In genomic region chr15:36939608-36940007, GRCm38 (mm10) we compare ENCODE assay signal across 11 mouse cellular contexts.
DNase-seq lines count a peak whose midpoint lies in the region; ATAC-seq lines count a peak whose summit lies in the region.
"Had no signal": no experiment of that assay in that cellular context is flagged by ENCODE, and none has a peak within 500 bp of the region (broad histone marks: within the 10 kb centered on the region; RNA-seq: fewer than 3 reads in every experiment).

No protein-coding gene starts in this region.

- H3K4me1 ChIP-seq in hindbrain, embryonic 12.5 days, result peaks cover 26% of the 10 kb centered on the region
- H3K4me1 ChIP-seq in hindbrain, embryonic 10.5 days (replicated peaks), result peaks cover 33% of the 10 kb centered on the region
- H3K4me1 ChIP-seq in forebrain, embryonic 13.5 days, result peaks cover 49% of the 10 kb centered on the region
- H3K4me1 ChIP-seq in forebrain, embryonic 16.5 days (replicated peaks; ENCODE audit: control insufficient read depth, insufficient read depth, low read length), result peaks cover 36% of the 10 kb centered on the region
- peaks cover 41% of the 10 kb centered on the region for H3K4me1 ChIP-seq in midbrain, embryonic 13.5 days (replicated peaks)
- peaks cover 13% of the 10 kb centered on the region; the same call in 1 of the 2 replicates for H3K4me1 ChIP-seq in intestine, embryonic 16.5 days (ENCODE audit: control insufficient read depth, insufficient read depth, low read length)

- H3K27me3 ChIP-seq in hindbrain, embryonic 12.5 days, result no peaks in the 10 kb centered on the region
- H3K27me3 ChIP-seq in hindbrain, embryonic 10.5 days (ENCODE audit: insufficient read depth, poor library complexity, severe bottlenecking), result no peaks in the 10 kb centered on the region
- H3K27me3 ChIP-seq in forebrain, embryonic 13.5 days, result no peaks in the 10 kb centered on the region
- no peaks in the 10 kb centered on the region for H3K27me3 ChIP-seq in forebrain, embryonic 16.5 days (replicated peaks; ENCODE audit: control insufficient read depth, insufficient read depth, low read length)
- 0 out of 2 replicates have a peak, but pooled peaks cover 3% of the 10 kb centered on the region for H3K27me3 ChIP-seq in midbrain, embryonic 13.5 days
- H3K27me3 ChIP-seq in intestine, embryonic 16.5 days (replicated peaks; ENCODE audit: control insufficient read depth, insufficient read depth, low read length), result no peaks in the 10 kb centered on the region
- H3K27me3 ChIP-seq: CH12.LX had no signal

- no peak for ATAC-seq in hindbrain, embryonic 12.5 days (ENCODE audit: low FRiP score)
- no peak for ATAC-seq in forebrain, embryonic 13.5 days
- no peak for ATAC-seq in forebrain, embryonic 16.5 days
- no peak for ATAC-seq in midbrain, embryonic 13.5 days
- no peak for ATAC-seq in intestine, embryonic 16.5 days

- H3K9ac ChIP-seq in hindbrain, embryonic 12.5 days, result no peak overlapping the region
- no peak overlapping the region for H3K9ac ChIP-seq in forebrain, embryonic 13.5 days
- no peak overlapping the region for H3K9ac ChIP-seq in forebrain, embryonic 16.5 days (replicated peaks; ENCODE audit: low read depth, low read length)
- no peak overlapping the region for H3K9ac ChIP-seq in midbrain, embryonic 13.5 days (replicated peaks)
- no peak overlapping the region for H3K9ac ChIP-seq in intestine, embryonic 16.5 days (ENCODE audit: low read depth, low read length)

- no peak overlapping the region for H3K4me3 ChIP-seq in hindbrain, embryonic 12.5 days
- no peak overlapping the region for H3K4me3 ChIP-seq in hindbrain, embryonic 10.5 days
- H3K4me3 ChIP-seq in forebrain, embryonic 13.5 days, result no peak overlapping the region
- no peak overlapping the region for H3K4me3 ChIP-seq in forebrain, embryonic 16.5 days (replicated peaks; ENCODE audit: low read length)
- no peak overlapping the region for H3K4me3 ChIP-seq in midbrain, embryonic 13.5 days (replicated peaks)
- H3K4me3 ChIP-seq in intestine, embryonic 16.5 days (ENCODE audit: low read length), result no peak overlapping the region

- H3K36me3 ChIP-seq in hindbrain, embryonic 12.5 days, result no peaks in the 10 kb centered on the region
- no peaks in the 10 kb centered on the region for H3K36me3 ChIP-seq in hindbrain, embryonic 10.5 days
- H3K36me3 ChIP-seq in forebrain, embryonic 13.5 days (ENCODE audit: poor library complexity, severe bottlenecking), result no peaks in the 10 kb centered on the region
- H3K36me3 ChIP-seq in forebrain, embryonic 16.5 days (ENCODE audit: control insufficient read depth, insufficient read depth), result no peaks in the 10 kb centered on the region
- no peaks in the 10 kb centered on the region for H3K36me3 ChIP-seq in midbrain, embryonic 13.5 days
- no peaks in the 10 kb centered on the region for H3K36me3 ChIP-seq in intestine, embryonic 16.5 days (ENCODE audit: control insufficient read depth, insufficient read depth, low read length)

- DNase-seq in hindbrain, embryonic 10.5 days (ENCODE audit: low spot score), result no peak
- no peak for DNase-seq in kidney, postnatal 36 days
- DNase-seq in right cerebral cortex, postnatal 36 days (ENCODE audit: low spot score in 2 of 2), result no peak
- DNase-seq: adrenal gland, postnatal 14 days had no signal

- no peaks in the 10 kb centered on the region for H3K9me3 ChIP-seq in hindbrain, embryonic 12.5 days (replicated peaks)
- no peaks in the 10 kb centered on the region for H3K9me3 ChIP-seq in hindbrain, embryonic 10.5 days
- no peaks in the 10 kb centered on the region for H3K9me3 ChIP-seq in forebrain, embryonic 13.5 days (replicated peaks)
- no peaks in the 10 kb centered on the region for H3K9me3 ChIP-seq in forebrain, embryonic 16.5 days (ENCODE audit: control insufficient read depth, low read length)
- H3K9me3 ChIP-seq in midbrain, embryonic 13.5 days, result no peaks in the 10 kb centered on the region
- H3K9me3 ChIP-seq in intestine, embryonic 16.5 days (ENCODE audit: control insufficient read depth, low read length), result no peaks in the 10 kb centered on the region

- peak overlapping the region; percentile 98; the same call in 1 of the 2 replicates for H3K27ac ChIP-seq in hindbrain, embryonic 12.5 days
- no peak overlapping the region; the same call in 1 of the 2 replicates for H3K27ac ChIP-seq in hindbrain, embryonic 10.5 days
- H3K27ac ChIP-seq in forebrain, embryonic 13.5 days, result peak overlapping the region; percentile 98; the same call in 1 of the 2 replicates
- peak overlapping the region; percentile 97 for H3K27ac ChIP-seq in forebrain, embryonic 16.5 days (ENCODE audit: low read length)
- peak overlapping the region; percentile 97 for H3K27ac ChIP-seq in midbrain, embryonic 13.5 days
- H3K27ac ChIP-seq in intestine, embryonic 16.5 days (ENCODE audit: low read length), result no peak overlapping the region
- H3K27ac ChIP-seq: macrophage had no signal

- no peak overlapping the region for H3K4me2 ChIP-seq in hindbrain, embryonic 12.5 days (replicated peaks)
- H3K4me2 ChIP-seq in forebrain, embryonic 13.5 days, result peak overlapping the region; percentile 84
- no peak overlapping the region for H3K4me2 ChIP-seq in forebrain, embryonic 16.5 days (ENCODE audit: low read length)
- peak overlapping the region; percentile 75 for H3K4me2 ChIP-seq in midbrain, embryonic 13.5 days (replicated peaks)
- H3K4me2 ChIP-seq in intestine, embryonic 16.5 days (ENCODE audit: low read depth, low read length), result no peak overlapping the region

- 85% methylated on average over 9 of the region's 9 CpGs for WGBS in hindbrain, embryonic 12.5 days
- WGBS in hindbrain, embryonic 10.5 days, result 86% methylated on average over 9 of the region's 9 CpGs
- 85% methylated on average over 9 of the region's 9 CpGs for WGBS in forebrain, embryonic 13.5 days
- WGBS in forebrain, embryonic 16.5 days, result 82% methylated on average over 9 of the region's 9 CpGs
- whole genome bisulfite sequencing in midbrain, embryonic 13.5 days, result 83% methylated on average over 9 of the region's 9 CpGs
- 82% methylated on average over 9 of the region's 9 CpGs for WGBS in intestine, embryonic 16.5 days

Comparison
In these comparisons a context has a peak if more than half of its experiments do, and no peak if none do; other contexts are left out.
1. H3K27ac ChIP-seq: peak in hindbrain, embryonic 12.5 days (single experiment), forebrain, embryonic 13.5 days (single experiment), forebrain, embryonic 16.5 days (single experiment) and midbrain, embryonic 13.5 days (single experiment); none in hindbrain, embryonic 10.5 days (single experiment) and intestine, embryonic 16.5 days (single experiment).
2. H3K4me2 ChIP-seq: peak in forebrain, embryonic 13.5 days (single experiment) and midbrain, embryonic 13.5 days (single experiment); none in hindbrain, embryonic 12.5 days (single experiment), forebrain, embryonic 16.5 days (single experiment) and intestine, embryonic 16.5 days (single experiment).